Mouse (Mus musculus): ENCODE results near the gene Fkbp11. TPM values are rescaled to one million over a fixed set of nuclear protein-coding genes. Genes with fewer than 3 reads are reported as not detected.

Fkbp11 gene
- polyA plus RNA-seq, 1 experiment from 2014 or later, result 8.9 TPM

DNA sequence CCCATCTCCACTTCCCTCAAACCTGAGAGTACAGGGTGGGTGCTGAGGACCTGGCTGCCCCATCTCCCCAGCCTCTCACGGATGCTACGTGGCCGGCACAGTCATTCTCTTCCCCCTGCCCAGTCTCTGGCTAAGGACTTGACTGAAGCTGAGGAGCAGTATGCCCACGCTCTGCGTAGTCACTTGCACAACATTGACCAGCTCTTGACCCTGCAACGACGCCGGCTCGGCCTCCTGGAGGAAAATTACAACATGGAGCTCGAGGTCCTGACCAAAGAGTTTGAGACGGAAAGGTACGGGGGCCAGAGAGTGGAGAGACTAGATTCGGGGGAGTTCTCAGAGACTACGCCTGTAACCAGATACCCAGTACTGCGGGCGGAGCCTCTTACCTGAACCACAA is 10.7 kb downstream of the Fkbp11 start:
- WGBS, result 66% methylated on average over 16 of the region's 16 CpGs
- no peaks in the 10 kb centered on the region for H3K4me1 ChIP-seq
- no peaks in the 10 kb centered on the region for H3K9me3 ChIP-seq
- no peaks in the 10 kb centered on the region for H3K27me3 ChIP-seq (replicated peaks)
- ATAC-seq (ENCODE audit: low FRiP score, low read depth), result no peak
- no peaks in the 10 kb centered on the region for H3K36me3 ChIP-seq
- H3K4me2 ChIP-seq (replicated peaks), result no peak overlapping the region
- H3K9ac ChIP-seq, result no peak overlapping the region
- no peak overlapping the region for H3K27ac ChIP-seq
- no peak overlapping the region for H3K4me3 ChIP-seq

DNA sequence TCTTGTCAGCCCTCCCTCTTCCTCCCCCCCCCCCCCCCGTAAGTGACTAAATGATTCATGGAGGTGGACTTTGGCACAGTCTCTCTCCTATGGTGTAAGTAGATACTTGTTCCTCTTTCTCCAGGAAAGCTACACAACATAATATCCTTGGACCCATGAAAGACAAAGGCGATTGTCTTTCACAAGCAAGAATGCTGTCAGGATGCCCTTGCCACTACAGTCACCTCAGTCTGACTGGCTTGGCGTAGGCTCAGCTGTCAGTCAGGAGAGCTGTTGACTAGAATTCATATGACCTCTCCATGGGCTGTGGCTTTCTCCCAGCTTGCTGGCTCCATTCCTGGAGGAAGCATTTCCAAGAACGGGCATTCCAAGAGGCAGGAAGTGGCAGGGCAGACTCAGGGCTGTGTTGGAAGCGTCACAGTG is 13.8 kb downstream of the Fkbp11 start:
- Histone ChIP-seq H3K27me3 (replicated peaks) (no peaks in the 10 kb centered on the region), H3K4me1 (no peaks in the 10 kb centered on the region), H3K4me2 (replicated peaks) (no peak overlapping the region), H3K9me3 (no peaks in the 10 kb centered on the region), H3K27ac (no peak overlapping the region), H3K4me3 (no peak overlapping the region), H3K36me3 (no peaks in the 10 kb centered on the region), H3K9ac (no peak overlapping the region)
- ATAC-seq (ENCODE audit: low FRiP score, low read depth), result no peak
- 79% methylated on average over 5 of the region's 5 CpGs for WGBS

DNA sequence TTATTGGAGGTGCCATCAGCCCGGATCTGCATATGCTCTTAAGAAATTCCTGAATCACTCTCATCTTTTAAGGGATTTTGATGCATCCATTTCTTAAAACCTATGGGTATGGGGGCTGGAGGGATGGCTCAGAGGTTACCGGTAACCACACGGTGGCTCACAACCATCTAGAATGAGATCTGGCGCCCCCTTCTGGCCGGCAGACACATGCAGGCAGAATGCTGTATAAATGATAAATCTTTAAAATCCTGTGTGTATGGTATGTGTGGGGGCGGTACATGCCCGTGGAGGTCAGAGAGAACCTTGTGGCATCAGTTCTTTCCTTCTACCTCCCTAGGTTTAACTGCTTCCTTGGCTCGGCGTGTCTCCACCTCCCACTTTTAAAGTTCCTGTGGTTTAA is 17.6 kb downstream of the Fkbp11 start:
- ATAC-seq (ENCODE audit: low FRiP score, low read depth), result no peak
- Histone ChIP-seq H3K4me1 (no peaks in the 10 kb centered on the region), H3K27ac (no peak overlapping the region), H3K27me3 (replicated peaks) (no peaks in the 10 kb centered on the region), H3K4me2 (replicated peaks) (no peak overlapping the region), H3K4me3 (no peak overlapping the region), H3K9ac (no peak overlapping the region), H3K9me3 (no peaks in the 10 kb centered on the region), H3K36me3 (no peaks in the 10 kb centered on the region)
- WGBS, result 14% methylated on average over 9 of the region's 9 CpGs

DNA sequence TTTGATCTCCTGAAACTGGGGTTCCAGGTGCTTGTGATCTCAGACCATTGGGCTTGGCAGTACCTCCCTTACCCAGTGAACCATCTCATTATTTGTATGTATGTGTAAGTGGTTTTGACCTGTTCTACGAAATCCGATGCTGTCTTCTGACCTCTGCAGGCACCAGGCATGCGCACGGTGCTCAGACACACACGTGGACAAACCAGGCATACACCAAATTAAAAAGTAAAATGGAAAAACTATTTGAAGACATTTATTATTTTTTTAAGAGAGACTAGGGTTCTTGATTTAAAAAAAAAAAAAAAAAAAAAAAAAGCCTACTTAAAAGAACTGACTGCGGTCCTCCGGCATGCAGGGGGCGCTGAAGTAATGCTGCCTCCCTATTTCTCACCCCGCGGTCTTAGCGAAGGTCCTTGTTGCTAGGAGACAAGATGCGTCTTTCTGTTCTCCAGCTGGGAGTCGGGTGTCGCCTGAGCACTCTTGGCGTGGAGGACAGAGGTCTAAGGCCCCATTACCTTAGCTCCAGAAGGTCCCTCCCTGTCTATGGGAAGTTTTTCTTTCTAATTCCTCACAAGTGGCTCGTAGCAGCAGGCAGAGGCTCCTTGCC is 20.1 kb downstream of the Fkbp11 start, which contains the start of gene Ccdc65:
TSS of gene Ccdc65 (plus strand) at position 442 of the 607 bp plus-strand sequence.
- no peak for ATAC-seq (ENCODE audit: low FRiP score, low read depth)
- Histone ChIP-seq H3K9ac (no peak within 1 kb of the TSS), H3K4me3 (peak within 1 kb of the TSS; percentile 31), H3K36me3 (no peaks in the 10 kb centered on the region), H3K27ac (no peak within 1 kb of the TSS), H3K4me1 (no peaks in the 10 kb centered on the region), H3K9me3 (no peaks in the 10 kb centered on the region), H3K4me2 (replicated peaks) (peak within 1 kb of the TSS; percentile 61), H3K27me3 (replicated peaks) (peaks cover 4% of the 10 kb centered on the region; the same call in 1 of the 2 replicates)
- 19% methylated on average over 16 of the region's 16 CpGs for WGBS

DNA sequence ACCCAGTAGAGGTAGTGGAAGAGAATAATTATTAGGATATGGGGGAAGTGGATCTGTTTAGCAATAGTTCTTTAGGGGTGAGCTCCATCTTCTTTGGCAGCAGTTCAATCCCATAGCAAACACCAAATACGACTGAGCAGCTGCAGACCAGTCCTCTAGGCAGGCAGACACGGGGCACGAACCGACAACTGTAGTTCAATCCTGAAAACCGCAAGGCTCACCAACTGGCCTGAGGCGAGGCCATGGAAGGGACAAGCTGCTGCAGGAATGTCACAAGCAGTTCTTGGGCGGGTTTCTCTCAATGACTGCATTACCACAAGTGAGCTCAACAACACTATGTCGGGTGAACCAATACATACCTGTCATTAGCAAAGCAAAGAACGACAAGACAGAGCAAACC is 23.7 kb downstream of the Fkbp11 start:
- ATAC-seq (ENCODE audit: low FRiP score, low read depth), result no peak

DNA sequence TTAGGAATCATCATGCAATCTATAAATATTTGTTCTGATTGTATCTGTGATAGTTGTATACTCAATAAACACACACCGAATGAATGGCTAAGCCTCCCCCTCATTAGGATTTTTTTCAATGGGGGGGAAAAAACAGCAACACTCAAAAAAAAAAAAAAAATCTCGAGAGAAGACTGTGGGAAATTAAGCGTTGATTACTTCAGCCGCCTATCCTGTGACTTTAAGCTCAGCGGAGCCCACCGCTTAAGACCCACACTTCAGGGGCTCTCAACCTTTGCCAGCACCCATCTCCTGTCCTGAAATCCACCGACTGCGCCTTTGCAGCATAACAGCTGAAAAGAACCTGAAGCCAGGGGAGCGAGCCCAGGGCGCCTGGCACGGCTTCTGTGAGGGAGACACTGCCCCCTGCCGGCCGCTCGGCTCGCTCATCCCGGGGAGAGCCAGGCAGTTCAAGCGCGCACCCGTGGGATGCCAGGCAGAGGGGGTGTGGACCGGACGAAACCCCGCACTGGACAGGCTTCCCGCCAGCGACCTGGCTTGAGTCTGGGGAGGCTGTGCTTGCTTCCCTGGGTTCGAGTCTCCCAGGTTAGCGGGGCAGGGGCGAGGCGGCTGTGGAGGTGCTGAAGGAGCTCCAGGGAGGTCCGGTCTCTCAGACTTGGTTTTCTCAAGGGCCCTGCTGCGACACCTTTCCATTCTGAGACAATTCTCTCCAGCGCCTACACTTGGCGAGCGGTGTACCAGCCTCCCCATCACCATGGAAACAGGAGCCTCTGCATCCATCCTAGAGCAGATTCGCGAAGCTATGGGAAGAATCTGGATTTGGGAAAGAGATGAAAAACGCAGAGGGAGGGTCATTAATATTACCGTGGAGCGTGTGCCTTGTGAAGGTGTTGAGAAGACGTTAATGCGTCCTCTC is 28.6 kb downstream of the Fkbp11 start:
- WGBS, result 7% methylated on average over 40 of the region's 40 CpGs

More for the DNA sequence above, 23.7 kb downstream of the Fkbp11 start:
- Histone ChIP-seq H3K36me3 (no peaks in the 10 kb centered on the region), H3K9me3 (no peaks in the 10 kb centered on the region), H3K27ac (no peak overlapping the region), H3K9ac (no peak overlapping the region), H3K4me1 (no peaks in the 10 kb centered on the region), H3K27me3 (replicated peaks) (peaks cover 36% of the 10 kb centered on the region), H3K4me2 (replicated peaks) (no peak overlapping the region), H3K4me3 (no peak overlapping the region)
- WGBS, result 70% methylated on average over 9 of the region's 9 CpGs

DNA sequence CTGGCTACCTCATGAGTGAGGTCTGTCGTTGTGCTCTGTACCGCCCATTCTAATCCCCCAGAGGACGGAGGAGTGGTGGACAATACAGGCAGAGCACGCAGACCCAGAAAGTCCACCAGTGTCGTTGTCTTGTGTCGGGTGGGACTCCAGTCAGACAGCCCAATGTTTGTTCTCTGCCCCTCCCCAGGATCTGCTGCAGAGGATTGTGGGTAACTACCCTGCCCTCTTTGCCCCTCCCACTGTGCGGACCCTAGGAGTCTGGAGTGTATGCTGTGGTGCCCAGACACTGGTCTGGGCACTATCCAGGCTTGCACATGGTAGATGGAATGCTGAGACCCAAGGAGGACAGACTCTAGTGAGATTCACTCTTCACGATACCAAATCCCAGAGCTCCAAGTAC is 31.8 kb downstream of the Fkbp11 start:
- Histone ChIP-seq H3K27ac (no peak overlapping the region), H3K4me3 (no peak overlapping the region), H3K9ac (no peak overlapping the region), H3K9me3 (no peaks in the 10 kb centered on the region), H3K36me3 (no peaks in the 10 kb centered on the region), H3K27me3 (replicated peaks) (peaks cover 17% of the 10 kb centered on the region), H3K4me2 (replicated peaks) (0 out of 2 replicates have a peak overlapping the region, but pooled peaks have one; percentile 9), H3K4me1 (peaks cover 10% of the 10 kb centered on the region)
- ATAC-seq (ENCODE audit: low FRiP score, low read depth), result no peak
- 57% methylated on average over 8 of the region's 8 CpGs for WGBS

More for the DNA sequence above, 28.6 kb downstream of the Fkbp11 start:
- Histone ChIP-seq H3K27me3 (replicated peaks) (peaks cover 36% of the 10 kb centered on the region), H3K4me2 (replicated peaks) (peak overlapping the region; percentile 63), H3K4me3 (peak overlapping the region; percentile 33), H3K36me3 (no peaks in the 10 kb centered on the region), H3K9me3 (no peaks in the 10 kb centered on the region), H3K27ac (no peak overlapping the region), H3K9ac (peak overlapping the region; percentile 22; the same call in 1 of the 2 replicates), H3K4me1 (no peaks in the 10 kb centered on the region)
- peak; percentile 74; the same call in 1 of the 2 replicates for ATAC-seq (ENCODE audit: low FRiP score, low read depth)

DNA sequence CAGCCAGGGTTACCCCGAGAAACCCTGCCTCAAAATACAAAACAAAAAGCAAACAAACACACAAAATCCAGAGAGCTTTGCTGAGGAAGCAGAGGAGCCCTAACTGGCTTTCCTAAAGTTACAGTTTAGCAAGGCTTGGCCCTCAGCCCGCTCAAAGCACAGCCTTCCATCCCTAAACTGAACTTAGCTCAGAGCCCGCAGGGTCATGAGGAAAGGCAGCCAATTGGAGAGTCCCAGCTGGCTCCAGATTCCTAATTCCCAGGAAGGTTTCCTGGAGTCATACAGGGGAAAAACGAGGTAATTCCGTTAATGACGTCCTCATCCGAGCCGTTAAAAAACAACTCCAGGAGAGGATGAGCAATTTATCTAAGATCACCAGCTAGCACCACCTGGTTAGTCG is 32.3 kb downstream of the Fkbp11 start:
- 45% methylated on average over 9 of the region's 9 CpGs for WGBS
- Histone ChIP-seq H3K9ac (no peak overlapping the region), H3K36me3 (no peaks in the 10 kb centered on the region), H3K4me1 (peaks cover 15% of the 10 kb centered on the region), H3K9me3 (no peaks in the 10 kb centered on the region), H3K4me2 (replicated peaks) (no peak overlapping the region), H3K4me3 (no peak overlapping the region), H3K27me3 (replicated peaks) (peaks cover 12% of the 10 kb centered on the region), H3K27ac (no peak overlapping the region)
- no peak for ATAC-seq (ENCODE audit: low FRiP score, low read depth)

DNA sequence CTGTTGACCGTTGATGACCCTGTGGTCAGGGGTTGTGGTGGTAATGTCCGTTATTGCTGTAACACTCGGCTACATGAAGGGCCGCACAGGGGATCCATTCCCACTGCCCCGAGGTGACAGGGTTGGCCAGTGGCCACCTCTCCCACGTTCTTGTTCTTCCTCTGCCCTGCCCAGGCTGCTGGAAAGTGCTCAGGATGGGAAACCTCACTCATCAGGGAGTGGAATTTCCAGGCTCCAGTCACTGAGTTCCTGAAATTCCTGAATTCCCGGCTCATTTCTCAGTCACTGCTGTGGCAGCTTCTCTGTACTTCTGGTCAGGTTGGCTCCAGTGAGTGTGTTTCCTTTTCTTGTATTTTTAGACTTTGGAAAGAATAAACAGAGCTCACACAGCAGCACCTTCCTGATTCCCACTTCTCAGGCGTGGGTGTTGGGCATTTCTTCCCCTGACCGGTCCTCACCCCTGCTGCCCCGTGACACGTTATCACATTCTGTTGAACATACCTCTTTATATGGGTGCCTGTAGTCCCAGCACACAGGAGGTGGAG is 35.8 kb downstream of the Fkbp11 start:
- WGBS, result 52% methylated on average over 11 of the region's 11 CpGs
- no peak overlapping the region for H3K27ac ChIP-seq
- H3K4me3 ChIP-seq, result no peak overlapping the region
- no peaks in the 10 kb centered on the region for H3K27me3 ChIP-seq (replicated peaks)
- H3K4me1 ChIP-seq, result peaks cover 17% of the 10 kb centered on the region
- no peak for ATAC-seq (ENCODE audit: low FRiP score, low read depth)
- no peak overlapping the region for H3K4me2 ChIP-seq (replicated peaks)
- no peaks in the 10 kb centered on the region for H3K36me3 ChIP-seq
- no peak overlapping the region for H3K9ac ChIP-seq
- H3K9me3 ChIP-seq, result no peaks in the 10 kb centered on the region

DNA sequence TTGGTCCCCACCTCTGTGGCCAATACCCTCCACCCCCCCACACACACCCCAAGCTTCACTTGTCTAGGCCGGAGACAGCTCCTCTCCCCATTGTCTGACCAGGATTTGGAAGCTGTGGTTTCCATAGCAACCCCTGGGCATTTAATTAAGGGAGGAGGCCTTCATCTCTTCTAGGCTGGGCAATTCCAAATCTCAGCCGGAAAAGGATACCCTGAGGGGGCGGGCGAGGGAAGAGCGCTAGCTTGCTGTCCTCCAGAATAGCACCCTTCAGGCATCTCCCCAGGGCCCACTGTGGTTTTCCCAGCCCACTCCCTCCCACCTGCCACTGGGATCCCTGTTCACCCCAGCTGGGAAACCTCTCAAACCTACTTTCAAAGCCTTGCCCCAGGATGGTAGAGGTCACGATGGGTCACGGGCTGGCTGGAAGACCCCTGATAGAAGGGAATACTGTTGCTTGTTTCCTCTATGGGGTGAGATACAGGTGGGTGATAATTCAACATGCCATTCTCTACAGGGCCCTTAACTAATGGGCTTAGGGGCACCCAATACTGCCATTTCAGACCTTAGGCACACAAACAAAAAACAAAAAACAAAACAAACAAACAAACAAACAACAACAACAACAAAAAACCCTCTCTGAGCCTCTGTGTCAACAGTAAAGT is 36.4 kb downstream of the Fkbp11 start:
- Histone ChIP-seq H3K9ac (no peak overlapping the region), H3K27ac (no peak overlapping the region), H3K9me3 (no peaks in the 10 kb centered on the region), H3K4me2 (replicated peaks) (peak overlapping the region; percentile 10), H3K36me3 (no peaks in the 10 kb centered on the region), H3K4me1 (peaks cover 17% of the 10 kb centered on the region), H3K27me3 (replicated peaks) (no peaks in the 10 kb centered on the region), H3K4me3 (no peak overlapping the region)
- ATAC-seq (ENCODE audit: low FRiP score, low read depth), result 0 out of 2 replicates have a peak, but pooled peaks have one; percentile 48
- WGBS, result 16% methylated on average over 7 of the region's 7 CpGs

DNA sequence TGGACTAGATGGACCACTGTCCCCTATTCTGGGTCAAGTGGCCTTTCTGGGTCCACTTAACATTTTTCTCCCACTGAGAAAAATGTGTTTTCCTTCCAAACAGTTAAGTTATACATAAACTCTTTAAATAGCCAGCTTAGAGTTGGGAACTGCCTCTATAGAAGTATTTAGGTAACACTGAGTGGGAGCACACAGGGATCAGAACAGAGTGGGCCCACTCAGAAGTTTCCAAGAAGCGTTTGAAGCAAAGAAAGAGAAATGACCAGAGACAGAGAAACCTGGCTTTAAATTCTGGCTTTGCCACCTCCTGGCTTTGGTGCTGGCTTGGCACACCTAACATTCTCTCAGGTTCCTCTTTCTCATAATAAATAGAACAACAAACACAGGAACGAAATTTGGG is 38.3 kb downstream of the Fkbp11 start:
- H3K4me2 ChIP-seq (replicated peaks), result no peak overlapping the region
- no peak for ATAC-seq (ENCODE audit: low FRiP score, low read depth)
- H3K4me3 ChIP-seq, result no peak overlapping the region
- 84% methylated on average over 2 of the region's 2 CpGs for WGBS
- H3K4me1 ChIP-seq, result peaks cover 17% of the 10 kb centered on the region
- no peak overlapping the region for H3K27ac ChIP-seq
- H3K9ac ChIP-seq, result no peak overlapping the region
- H3K9me3 ChIP-seq, result no peaks in the 10 kb centered on the region
- no peaks in the 10 kb centered on the region for H3K27me3 ChIP-seq (replicated peaks)
- no peaks in the 10 kb centered on the region for H3K36me3 ChIP-seq

DNA sequence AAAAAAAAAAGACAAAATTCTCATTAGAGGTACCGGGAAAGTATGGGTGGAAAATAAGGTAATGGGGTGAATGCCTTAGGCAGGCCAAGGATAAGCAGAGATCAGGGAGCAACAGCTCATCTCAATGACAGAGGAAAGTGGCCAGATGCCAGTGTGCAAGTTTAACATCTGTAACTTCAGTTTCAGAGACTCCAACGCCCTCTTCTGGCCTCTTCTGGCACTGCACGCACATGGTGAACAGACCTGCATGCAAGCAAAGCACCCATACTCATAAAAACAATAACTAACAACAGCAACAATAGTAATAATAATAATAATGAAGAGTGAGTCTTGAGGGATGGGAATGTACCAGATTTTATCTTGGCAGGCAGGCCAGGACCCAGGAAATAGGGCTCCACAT is 42.1 kb downstream of the Fkbp11 start:
- Histone ChIP-seq H3K9me3 (no peaks in the 10 kb centered on the region), H3K27ac (no peak overlapping the region), H3K36me3 (no peaks in the 10 kb centered on the region), H3K4me3 (no peak overlapping the region), H3K9ac (no peak overlapping the region), H3K27me3 (replicated peaks) (no peaks in the 10 kb centered on the region; the same call in 1 of the 2 replicates), H3K4me2 (replicated peaks) (no peak overlapping the region), H3K4me1 (peaks cover 4% of the 10 kb centered on the region)
- no peak for ATAC-seq (ENCODE audit: low FRiP score, low read depth)
- WGBS, result 69% methylated on average over 3 of the region's 3 CpGs
